Mouse (Mus musculus): Measurements from ENCODE around the gene Cnr2.

Gene Cnr2

DNA sequence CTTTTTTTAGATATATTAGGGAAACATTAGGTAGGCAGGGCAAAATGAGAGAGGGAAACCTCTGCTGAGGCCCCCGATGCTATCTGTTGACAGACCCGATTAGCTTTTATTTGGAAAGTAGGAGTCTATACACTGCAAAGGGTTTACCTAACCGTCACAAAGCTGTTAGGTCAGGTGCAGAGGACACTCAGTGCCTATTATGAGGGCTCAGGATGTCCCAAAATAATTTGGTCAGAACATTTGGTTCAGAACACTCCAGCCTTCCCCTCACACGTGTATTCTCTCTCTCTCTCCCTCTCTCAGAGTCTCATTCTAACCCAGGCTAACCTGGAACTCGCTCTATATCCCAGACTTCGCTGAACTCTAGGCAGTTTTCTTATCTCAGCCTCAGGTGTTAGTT is 13.2 kb upstream of the Cnr2 start:
- Histone ChIP-seq H3K4me3 (replicated peaks; ENCODE audit: low read length) (no peak overlapping the region), H3K9me3 (ENCODE audit: low read length) (no peaks in the 10 kb centered on the region), H3K4me1 (replicated peaks; ENCODE audit: low read depth, low read length) (peaks cover 49% of the 10 kb centered on the region), H3K36me3 (ENCODE audit: insufficient read depth, low read length) (no peaks in the 10 kb centered on the region), H3K27me3 (ENCODE audit: insufficient read depth, low read length) (peaks cover 8% of the 10 kb centered on the region; the same call in 1 of the 2 replicates)
- TF ChIP-seq POU5F1 (IDR thresholded peaks at IDR 0.05; ENCODE audit: borderline replicate concordance, low read length) (no peak), NANOG (IDR thresholded peaks at IDR 0.05; ENCODE audit: borderline replicate concordance, low read length) (no peak), CTCF (conservative IDR thresholded peaks at IDR 0.05; ENCODE audit: low read length) (no peak)

- H3K9me3 ChIP-seq (ENCODE audit: low read length), result no peaks in the 10 kb centered on the region
- H3K27me3 ChIP-seq (ENCODE audit: insufficient read depth, low read length), result peaks cover 8% of the 10 kb centered on the region; the same call in 1 of the 2 replicates
- TF ChIP-seq NANOG (IDR thresholded peaks at IDR 0.05; ENCODE audit: borderline replicate concordance, low read length) (no peak), CTCF (conservative IDR thresholded peaks at IDR 0.05; ENCODE audit: low read length) (no peak), POU5F1 (IDR thresholded peaks at IDR 0.05; ENCODE audit: borderline replicate concordance, low read length) (no peak)
- H3K4me3 ChIP-seq (replicated peaks; ENCODE audit: low read length), result no peak overlapping the region
- peaks cover 52% of the 10 kb centered on the region for H3K4me1 ChIP-seq (replicated peaks; ENCODE audit: low read depth, low read length)
- H3K36me3 ChIP-seq (ENCODE audit: insufficient read depth, low read length), result no peaks in the 10 kb centered on the region
These were observed 11.8 kb upstream of the Cnr2 start for GRCm38 (mm10) chr4:135883401-135883851.

GRCm38 (mm10) chr4:135883881-135884516 is 11.2 kb upstream of the Cnr2 start:
- Histone ChIP-seq H3K4me1 (replicated peaks; ENCODE audit: low read depth, low read length) (peaks cover 58% of the 10 kb centered on the region), H3K4me3 (replicated peaks; ENCODE audit: low read length) (0 out of 2 replicates have a peak overlapping the region, but pooled peaks have one; percentile 13), H3K9me3 (ENCODE audit: low read length) (no peaks in the 10 kb centered on the region), H3K36me3 (ENCODE audit: insufficient read depth, low read length) (no peaks in the 10 kb centered on the region), H3K27me3 (ENCODE audit: insufficient read depth, low read length) (peaks cover 8% of the 10 kb centered on the region; the same call in 1 of the 2 replicates)
- TF ChIP-seq NANOG (IDR thresholded peaks at IDR 0.05; ENCODE audit: borderline replicate concordance, low read length) (no peak), CTCF (conservative IDR thresholded peaks at IDR 0.05; ENCODE audit: low read length) (no peak), POU5F1 (IDR thresholded peaks at IDR 0.05; ENCODE audit: borderline replicate concordance, low read length) (no peak)

DNA sequence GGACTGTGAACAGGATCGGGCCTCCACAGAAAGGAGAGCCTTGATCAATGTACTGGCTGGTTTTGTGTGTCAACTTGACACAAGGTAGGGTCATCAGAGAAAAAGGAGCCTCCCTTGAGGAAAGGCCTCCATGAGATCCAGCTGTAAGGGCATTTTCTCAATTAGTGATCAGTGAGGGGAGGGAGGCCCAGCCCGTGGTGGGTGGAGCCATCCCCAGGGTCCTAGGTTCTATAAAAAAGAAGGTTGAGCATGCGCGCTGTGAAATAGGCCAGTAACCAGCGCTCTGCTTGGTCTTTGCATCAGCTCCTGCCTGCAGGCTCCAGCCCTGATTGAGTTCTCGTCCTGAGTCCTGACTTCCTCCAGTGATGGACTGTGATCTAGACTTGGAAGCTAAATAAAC is 10.7 kb upstream of the Cnr2 start:
- Histone ChIP-seq H3K27me3 (ENCODE audit: insufficient read depth, low read length) (peaks cover 8% of the 10 kb centered on the region; the same call in 1 of the 2 replicates), H3K9me3 (ENCODE audit: low read length) (no peaks in the 10 kb centered on the region), H3K4me3 (replicated peaks; ENCODE audit: low read length) (0 out of 2 replicates have a peak overlapping the region, but pooled peaks have one; percentile 13), H3K36me3 (ENCODE audit: insufficient read depth, low read length) (no peaks in the 10 kb centered on the region), H3K4me1 (replicated peaks; ENCODE audit: low read depth, low read length) (peaks cover 63% of the 10 kb centered on the region)
- TF ChIP-seq POU5F1 (IDR thresholded peaks at IDR 0.05; ENCODE audit: borderline replicate concordance, low read length), result no peak
- TF ChIP-seq CTCF (conservative IDR thresholded peaks at IDR 0.05; ENCODE audit: low read length), result no peak
- TF ChIP-seq NANOG (IDR thresholded peaks at IDR 0.05; ENCODE audit: borderline replicate concordance, low read length), result no peak

DNA sequence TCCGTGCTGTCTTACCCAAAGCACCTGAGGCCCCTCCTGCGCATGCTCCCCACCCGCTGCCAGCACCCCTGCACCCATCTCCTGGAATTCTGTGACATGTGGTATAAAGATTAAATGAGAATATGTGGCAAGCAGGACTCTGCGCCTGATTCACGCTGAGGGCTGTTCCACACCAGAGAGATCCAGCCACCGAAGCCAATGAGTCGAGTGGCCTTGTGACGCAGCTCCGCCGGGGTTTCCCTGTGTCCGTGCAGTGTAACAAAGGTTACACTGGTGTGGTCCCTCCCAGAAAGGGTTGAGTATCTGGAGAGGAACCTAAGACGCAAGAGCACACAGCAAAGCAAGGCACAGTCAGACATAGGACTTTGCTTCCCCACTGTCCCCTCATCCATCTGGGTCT is 9.5 kb upstream of the Cnr2 start:
- TF ChIP-seq POU5F1 (IDR thresholded peaks at IDR 0.05; ENCODE audit: borderline replicate concordance, low read length), result no peak
- no peak for TF ChIP-seq NANOG (IDR thresholded peaks at IDR 0.05; ENCODE audit: borderline replicate concordance, low read length)
- no peak overlapping the region for H3K4me3 ChIP-seq (replicated peaks; ENCODE audit: low read length)
- peaks cover 62% of the 10 kb centered on the region for H3K4me1 ChIP-seq (replicated peaks; ENCODE audit: low read depth, low read length)
- peaks cover 8% of the 10 kb centered on the region; the same call in 1 of the 2 replicates for H3K27me3 ChIP-seq (ENCODE audit: insufficient read depth, low read length)
- H3K9me3 ChIP-seq (ENCODE audit: low read length), result no peaks in the 10 kb centered on the region
- no peaks in the 10 kb centered on the region for H3K36me3 ChIP-seq (ENCODE audit: insufficient read depth, low read length)

- TF ChIP-seq CTCF (conservative IDR thresholded peaks at IDR 0.05; ENCODE audit: low read length), result no peak
- no peak for TF ChIP-seq POU5F1 (IDR thresholded peaks at IDR 0.05; ENCODE audit: borderline replicate concordance, low read length)
- TF ChIP-seq NANOG (IDR thresholded peaks at IDR 0.05; ENCODE audit: borderline replicate concordance, low read length), result no peak
- Histone ChIP-seq H3K27me3 (ENCODE audit: insufficient read depth, low read length) (peaks cover 8% of the 10 kb centered on the region; the same call in 1 of the 2 replicates), H3K9me3 (ENCODE audit: low read length) (no peaks in the 10 kb centered on the region), H3K4me1 (replicated peaks; ENCODE audit: low read depth, low read length) (peaks cover 60% of the 10 kb centered on the region), H3K4me3 (replicated peaks; ENCODE audit: low read length) (no peak overlapping the region), H3K36me3 (ENCODE audit: insufficient read depth, low read length) (no peaks in the 10 kb centered on the region)
These were observed 9.0 kb upstream of the Cnr2 start for GRCm38 (mm10) chr4:135886184-135886583.

DNA sequence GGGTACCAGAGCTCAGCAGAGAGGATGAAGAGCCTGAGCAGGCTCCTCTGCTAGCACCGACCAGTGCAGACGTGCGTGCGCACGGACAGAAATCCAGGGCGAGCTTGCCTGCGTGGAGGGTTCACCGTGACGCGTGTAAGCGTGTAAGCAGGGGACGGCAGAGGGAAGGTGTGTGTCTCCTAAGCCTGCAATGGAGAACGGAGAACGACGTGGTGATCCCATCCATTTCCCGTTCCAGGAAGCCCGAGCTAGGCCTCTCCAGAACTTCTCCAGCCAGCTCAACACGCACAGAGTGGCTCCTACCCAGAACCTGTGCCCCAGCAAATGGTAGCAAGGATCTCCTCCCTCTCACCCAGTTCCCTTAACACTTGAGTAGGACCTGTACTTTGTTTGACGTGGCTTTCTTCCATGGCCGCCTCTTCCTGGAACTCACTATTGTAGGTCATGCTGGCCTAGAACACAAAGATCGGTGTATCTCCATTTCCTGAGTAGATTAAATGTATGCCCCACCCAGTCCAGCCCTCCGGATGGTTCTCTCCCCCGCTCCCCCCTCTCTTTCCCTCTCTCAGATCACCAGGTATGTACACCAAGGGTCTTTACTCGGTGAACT is 6.6 kb upstream of the Cnr2 start:
- Histone ChIP-seq H3K4me1 (replicated peaks; ENCODE audit: low read depth, low read length) (peaks cover 51% of the 10 kb centered on the region), H3K36me3 (ENCODE audit: insufficient read depth, low read length) (no peaks in the 10 kb centered on the region), H3K4me3 (replicated peaks; ENCODE audit: low read length) (peak overlapping the region; percentile 58), H3K27me3 (ENCODE audit: insufficient read depth, low read length) (0 out of 2 replicates have a peak, but pooled peaks cover 2% of the 10 kb centered on the region), H3K9me3 (ENCODE audit: low read length) (no peaks in the 10 kb centered on the region)
- TF ChIP-seq CTCF (conservative IDR thresholded peaks at IDR 0.05; ENCODE audit: low read length), result no peak
- no peak for TF ChIP-seq POU5F1 (IDR thresholded peaks at IDR 0.05; ENCODE audit: borderline replicate concordance, low read length)
- TF ChIP-seq NANOG (IDR thresholded peaks at IDR 0.05; ENCODE audit: borderline replicate concordance, low read length), result no peak

GRCm38 (mm10) chr4:135889146-135889883 is 5.9 kb upstream of the Cnr2 start:
- H3K4me1 ChIP-seq (replicated peaks; ENCODE audit: low read depth, low read length), result peaks cover 43% of the 10 kb centered on the region

More at GRCm38 (mm10) chr4:135889146-135889883, 5.9 kb upstream of the Cnr2 start:
- H3K4me3 ChIP-seq (replicated peaks; ENCODE audit: low read length), result peak overlapping the region; percentile 58
- no peaks in the 10 kb centered on the region for H3K36me3 ChIP-seq (ENCODE audit: insufficient read depth, low read length)
- H3K9me3 ChIP-seq (ENCODE audit: low read length), result no peaks in the 10 kb centered on the region
- TF ChIP-seq CTCF (conservative IDR thresholded peaks at IDR 0.05; ENCODE audit: low read length), result no peak
- TF ChIP-seq NANOG (IDR thresholded peaks at IDR 0.05; ENCODE audit: borderline replicate concordance, low read length), result no peak
- no peak for TF ChIP-seq POU5F1 (IDR thresholded peaks at IDR 0.05; ENCODE audit: borderline replicate concordance, low read length)
- no peaks in the 10 kb centered on the region for H3K27me3 ChIP-seq (ENCODE audit: insufficient read depth, low read length)

Data from E14TG2a.4 (cell line).